Mouse (Mus musculus) embryonic facial prominence, embryonic 11.5 days (tissue): ENCODE results near the gene Etv6. TPM values are rescaled to one million over a fixed set of nuclear protein-coding genes. Genes with fewer than 3 reads are reported as not detected.

ENCODE experiments used
- ATAC-seq: fragments of 200-750 bp; cut with Nextera tagmentation; replicated peaks from 2 replicates; pipeline ENCODE4 v1.8.0; 2017; ENCODE audit warnings: low read depth; ENCODE audit not compliant: insufficient number of reproducible peaks, low FRiP score, low TSS enrichment
- DNase-seq: peaks from one replicate; pipeline ENCODE4 v3.0.0-alpha.2; 2015; ENCODE audit warnings: low spot score
- H3K27ac ChIP-seq: fragments of 300-500 bp; sonication (generic); replicated peaks from 2 replicates; pipeline ENCODE4 v1.5.1; 2014; ENCODE audit warnings: mild to moderate bottlenecking, low read depth, low read length, control low read depth
- H3K27me3 ChIP-seq: fragments of 300-500 bp; sonication (generic); 2 replicates; pipeline ENCODE4 v1.6.1; 2014; ENCODE audit warnings: mild to moderate bottlenecking, low read length, moderate library complexity, mixed read lengths; ENCODE audit not compliant: control insufficient read depth, insufficient read depth
- H3K36me3 ChIP-seq: fragments of 300-500 bp; sonication (generic); replicated peaks from 2 replicates; pipeline ENCODE4 v1.6.1; 2014; ENCODE audit warnings: low read depth, mild to moderate bottlenecking, low read length, moderate library complexity, mixed read lengths; ENCODE audit not compliant: control insufficient read depth, insufficient read depth
- H3K4me1 ChIP-seq: fragments of 300-500 bp; sonication (generic); 2 replicates; pipeline ENCODE4 v1.6.1; 2014; ENCODE audit warnings: low read length, mixed read lengths; ENCODE audit not compliant: control insufficient read depth, insufficient read depth
- H3K4me2 ChIP-seq: fragments of 300-500 bp; sonication (generic); 2 replicates; pipeline ENCODE4 v1.6.1; 2014; ENCODE audit warnings: low read depth, mild to moderate bottlenecking, control low read depth, low read length, moderate library complexity
- H3K4me3 ChIP-seq: fragments of 300-500 bp; sonication (generic); 2 replicates; pipeline ENCODE4 v1.5.1; 2014; ENCODE audit warnings: low read depth, low read length, control low read depth
- H3K9ac ChIP-seq: fragments of 300-500 bp; sonication (generic); replicated peaks from 2 replicates; pipeline ENCODE4 v1.6.1; 2014; ENCODE audit warnings: mild to moderate bottlenecking, control low read depth, low read length
- H3K9me3 ChIP-seq: fragments of 300-500 bp; sonication (generic); replicated peaks from 2 replicates; pipeline ENCODE4 v1.6.1; 2016; ENCODE audit warnings: mild to moderate bottlenecking, low read length, inconsistent platforms, mixed read lengths; ENCODE audit not compliant: control insufficient read depth
- WGBS: fragments of 180-500 bp; shearing (Covaris S2); extraction: QIAGEN DNeasy Blood & Tissue Kit; methylation state at CpG from one replicate; pipeline ENCODE4 v1.1.7; 2014; 5-methylcytosine and 5-hydroxymethylcytosine counted together
- polyA plus RNA-seq: library from polyadenylated mRNA; unstranded; fragments of >200 nt; fragmentation: Nextera tagmentation; extraction: Ambion mirVana; gene quantifications from 2 replicates; pipeline ENCODE4 v1.2.1, GENCODE M21; 2014

The Etv6 gene
- polyA plus RNA-seq, 1 experiment from 2014 or later = 15.7 TPM

DNA sequence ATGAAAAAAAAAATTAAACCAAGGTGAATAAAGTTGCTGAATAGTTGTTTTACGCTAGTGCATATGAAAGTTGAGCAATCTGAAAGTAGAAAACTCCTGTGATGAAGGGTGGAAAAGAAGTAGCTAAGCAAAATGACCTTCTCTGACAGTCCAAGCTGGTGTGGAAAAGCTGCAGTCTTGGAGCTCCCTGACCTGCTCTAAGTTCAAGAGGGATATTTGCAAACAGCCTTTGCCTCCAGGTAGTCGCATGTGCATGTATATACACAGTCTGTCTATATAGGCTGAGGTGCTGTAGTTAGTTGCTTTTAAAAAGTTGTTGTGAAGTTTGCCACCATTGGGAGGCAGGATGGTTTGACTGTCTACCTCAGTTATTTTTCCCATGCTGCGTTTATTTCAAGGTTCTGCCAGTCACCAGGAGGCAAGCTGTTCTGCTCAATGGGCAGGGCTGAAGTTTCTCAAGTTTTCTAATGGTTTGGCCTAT lies 1.5 kb downstream of the Etv6 start:
- H3K9ac ChIP-seq = peak overlapping the region; percentile 85; the same call in 1 of the 2 replicates
- H3K4me1 ChIP-seq = peaks cover 6% of the 10 kb centered on the region
- H3K4me2 ChIP-seq = peak overlapping the region; percentile 69
- H3K27me3 ChIP-seq = no peaks in the 10 kb centered on the region
- H3K9me3 ChIP-seq = no peaks in the 10 kb centered on the region
- H3K4me3 ChIP-seq = peak overlapping the region; percentile 52
- no peaks in the 10 kb centered on the region for H3K36me3 ChIP-seq
- WGBS = 15% methylated on average over 3 of the region's 3 CpGs
- H3K27ac ChIP-seq = no peak overlapping the region
- ATAC-seq (no peak), DNase-seq (no peak)

DNA sequence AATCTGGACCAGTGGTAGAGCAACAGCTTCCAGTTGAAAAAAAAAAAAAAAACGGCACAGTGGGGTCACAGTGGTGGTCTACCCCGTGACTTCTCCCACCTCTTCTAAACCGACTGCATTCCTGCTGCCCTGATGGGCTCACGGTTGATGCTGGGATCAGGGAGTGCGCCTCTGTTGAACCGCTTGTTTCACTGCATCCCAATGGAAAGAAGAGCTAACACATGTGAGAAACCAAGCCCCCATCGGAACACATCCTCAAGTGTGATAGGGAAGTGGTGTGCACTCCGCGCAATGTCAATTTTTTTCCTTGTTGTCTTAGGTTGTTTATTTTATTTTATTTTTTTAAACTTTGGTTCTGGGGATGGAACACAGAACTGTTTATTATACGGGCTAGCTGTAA lies 2.5 kb downstream of the Etv6 start:
- Histone ChIP-seq H3K4me2 (no peak overlapping the region), H3K9me3 (no peaks in the 10 kb centered on the region), H3K4me3 (peak overlapping the region; percentile 52; the same call in 1 of the 2 replicates), H3K27me3 (no peaks in the 10 kb centered on the region), H3K36me3 (no peaks in the 10 kb centered on the region), H3K9ac (no peak overlapping the region), H3K27ac (no peak overlapping the region), H3K4me1 (peaks cover 6% of the 10 kb centered on the region)
- no peak for ATAC-seq
- peak; percentile 41 for DNase-seq
- 24% methylated on average over 10 of the region's 10 CpGs for WGBS

DNA sequence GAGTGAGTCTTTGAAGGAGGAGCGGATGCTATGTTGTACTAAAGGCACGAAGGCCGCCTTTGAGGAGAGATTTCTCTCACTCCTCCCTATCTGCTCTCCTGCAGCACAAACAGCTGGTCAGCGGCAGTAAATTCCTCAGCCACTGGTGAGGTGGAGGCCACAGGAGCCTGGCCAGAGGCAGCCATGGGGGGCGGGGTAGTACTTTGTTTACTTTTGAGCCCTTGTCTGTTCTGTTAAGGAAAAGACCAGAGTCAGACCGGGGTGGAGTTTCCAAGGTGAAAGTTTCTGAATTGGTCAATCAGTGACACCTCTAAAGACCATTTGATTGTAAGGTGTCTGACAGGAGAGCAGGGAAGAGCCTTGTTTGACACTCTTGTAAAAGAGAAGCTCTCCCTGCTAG lies 3.4 kb downstream of the Etv6 start:
- H3K36me3 ChIP-seq = no peaks in the 10 kb centered on the region
- H3K27ac ChIP-seq = no peak overlapping the region
- 14% methylated on average over 6 of the region's 6 CpGs for WGBS
- 0 out of 2 replicates have a peak overlapping the region, but pooled peaks have one; percentile 13 for H3K4me2 ChIP-seq
- H3K4me1 ChIP-seq = peaks cover 6% of the 10 kb centered on the region
- H3K27me3 ChIP-seq = no peaks in the 10 kb centered on the region
- no peak overlapping the region for H3K4me3 ChIP-seq
- DNase-seq (no peak), ATAC-seq (no peak)
- no peaks in the 10 kb centered on the region for H3K9me3 ChIP-seq
- H3K9ac ChIP-seq = no peak overlapping the region

DNA sequence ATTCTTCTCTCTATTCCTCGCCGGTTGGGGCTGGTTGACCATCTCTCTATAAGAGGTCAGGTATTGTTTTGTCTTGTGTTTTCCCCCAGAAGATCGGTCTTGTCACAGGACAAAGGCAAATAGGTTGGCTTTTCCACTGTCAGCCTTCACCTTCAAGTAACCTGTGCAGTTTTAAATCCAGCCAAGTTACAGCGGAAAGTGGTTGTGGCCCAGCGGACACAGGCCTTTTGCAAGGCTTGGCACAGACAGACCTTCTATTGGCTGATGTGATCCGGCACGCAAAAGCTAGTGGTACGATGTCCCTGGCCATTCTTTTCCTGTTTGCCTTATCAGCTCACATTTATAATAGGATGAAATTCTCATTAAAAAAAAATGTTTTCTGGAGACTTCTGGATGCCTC lies 3.9 kb downstream of the Etv6 start:
- DNase-seq (no peak), ATAC-seq (no peak)
- Histone ChIP-seq H3K4me1 (peaks cover 6% of the 10 kb centered on the region), H3K27me3 (no peaks in the 10 kb centered on the region), H3K36me3 (no peaks in the 10 kb centered on the region), H3K4me3 (no peak overlapping the region), H3K27ac (no peak overlapping the region), H3K9me3 (no peaks in the 10 kb centered on the region), H3K9ac (no peak overlapping the region), H3K4me2 (no peak overlapping the region)
- WGBS = 77% methylated on average over 8 of the region's 8 CpGs

DNA sequence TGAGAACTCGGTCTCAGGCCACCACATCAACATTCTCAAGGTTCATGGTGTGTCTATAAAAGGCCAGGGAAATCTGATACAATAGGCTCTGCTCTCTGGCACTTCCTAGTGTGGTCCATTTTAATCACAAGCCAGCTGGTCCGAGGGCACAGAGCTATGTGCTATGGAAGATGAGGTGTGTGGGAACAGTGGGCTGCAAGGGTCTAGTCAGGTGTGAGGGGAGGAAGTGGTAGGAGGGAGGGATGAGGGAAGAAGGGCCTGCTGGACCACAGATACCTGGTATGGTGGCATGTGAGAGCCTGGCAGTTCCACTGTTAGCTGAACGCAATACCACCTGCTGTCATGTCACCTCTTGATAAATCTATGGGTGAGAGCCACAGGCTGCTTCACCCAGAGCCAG lies 4.8 kb downstream of the Etv6 start:
- no peak for DNase-seq
- Histone ChIP-seq H3K9me3 (no peaks in the 10 kb centered on the region), H3K4me1 (peaks cover 6% of the 10 kb centered on the region), H3K27me3 (no peaks in the 10 kb centered on the region), H3K36me3 (no peaks in the 10 kb centered on the region), H3K9ac (no peak overlapping the region), H3K4me3 (no peak overlapping the region), H3K27ac (no peak overlapping the region), H3K4me2 (no peak overlapping the region)
- ATAC-seq = no peak
- WGBS = 68% methylated on average over 3 of the region's 3 CpGs

DNA sequence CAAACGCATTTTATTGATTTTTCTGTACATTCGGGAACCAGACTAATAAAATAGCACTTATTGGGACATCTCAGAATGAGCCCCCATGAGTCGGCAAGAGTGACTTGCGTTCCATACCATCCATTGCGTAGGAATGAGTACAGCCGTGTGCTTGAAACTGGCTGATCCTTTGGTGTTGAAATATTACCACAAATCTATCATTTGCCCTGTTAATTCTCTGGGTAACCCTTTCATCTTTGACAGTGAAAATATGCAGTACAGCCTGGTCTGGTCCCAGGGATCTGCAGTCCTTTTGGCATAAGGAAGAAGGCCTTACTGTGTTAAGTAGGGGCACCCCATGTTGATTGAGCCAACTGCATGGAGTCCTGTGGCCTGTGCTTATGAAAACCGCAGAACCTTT lies 5.8 kb downstream of the Etv6 start:
- ATAC-seq = no peak
- no peaks in the 10 kb centered on the region for H3K27me3 ChIP-seq
- no peak overlapping the region for H3K9ac ChIP-seq
- no peaks in the 10 kb centered on the region for H3K9me3 ChIP-seq
- H3K4me3 ChIP-seq = no peak overlapping the region
- H3K27ac ChIP-seq = no peak overlapping the region
- WGBS = 85% methylated on average over 7 of the region's 7 CpGs
- H3K4me1 ChIP-seq = peaks cover 6% of the 10 kb centered on the region
- no peaks in the 10 kb centered on the region for H3K36me3 ChIP-seq
- H3K4me2 ChIP-seq = no peak overlapping the region
- DNase-seq = no peak

DNA sequence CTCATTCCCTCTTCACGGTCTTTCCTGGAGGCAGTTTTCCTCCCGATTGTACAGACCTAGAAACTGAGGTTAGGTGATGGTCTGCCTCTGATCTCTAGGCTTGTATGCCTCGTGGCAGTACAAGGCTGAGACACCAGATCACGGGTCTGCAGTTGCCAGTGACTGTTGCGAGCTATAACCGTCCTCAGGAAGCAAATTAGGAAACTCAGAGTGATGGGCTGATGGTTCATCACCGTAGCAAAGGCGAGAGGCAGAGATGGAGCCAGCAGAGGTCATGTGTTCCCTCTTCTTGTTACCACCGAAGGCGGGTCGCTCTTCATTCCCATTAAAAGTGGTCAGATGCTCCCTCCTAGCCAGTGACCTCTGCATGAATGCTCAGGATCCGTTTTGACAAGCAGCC lies 6.4 kb downstream of the Etv6 start:
- no peaks in the 10 kb centered on the region for H3K36me3 ChIP-seq
- H3K27ac ChIP-seq = no peak overlapping the region
- no peak overlapping the region for H3K9ac ChIP-seq
- ATAC-seq (no peak; the same call in 1 of the 2 replicates), DNase-seq (no peak)
- WGBS = 44% methylated on average over 12 of the region's 12 CpGs
- H3K27me3 ChIP-seq = no peaks in the 10 kb centered on the region
- H3K4me2 ChIP-seq = no peak overlapping the region
- peaks cover 6% of the 10 kb centered on the region for H3K4me1 ChIP-seq
- no peak overlapping the region for H3K4me3 ChIP-seq
- H3K9me3 ChIP-seq = no peaks in the 10 kb centered on the region

DNA sequence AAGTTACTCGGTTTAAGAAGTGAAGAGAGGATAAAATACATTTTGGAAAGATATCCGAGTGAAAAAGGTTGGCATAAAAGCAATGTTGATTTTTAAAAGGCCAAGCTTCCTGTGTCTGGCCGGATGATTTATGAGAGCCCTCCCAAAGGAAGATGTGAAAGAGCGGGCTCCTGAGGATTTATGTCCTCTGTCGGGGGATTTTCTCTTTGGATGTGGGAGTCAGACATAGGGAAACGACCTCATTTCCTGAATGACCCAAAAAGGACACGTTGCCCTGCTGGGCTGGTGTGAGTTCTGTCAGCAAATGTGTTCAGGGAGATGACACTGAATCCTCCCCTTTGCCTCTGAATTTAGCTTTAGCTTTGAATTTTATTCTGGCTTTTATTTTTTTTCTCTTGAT lies 8.0 kb downstream of the Etv6 start:
- no peaks in the 10 kb centered on the region for H3K9me3 ChIP-seq
- 48% methylated on average over 7 of the region's 7 CpGs for WGBS
- no peak overlapping the region for H3K27ac ChIP-seq
- ATAC-seq = no peak
- H3K4me2 ChIP-seq = no peak overlapping the region
- no peak overlapping the region for H3K4me3 ChIP-seq
- 0 out of 2 replicates have a peak, but pooled peaks cover 2% of the 10 kb centered on the region for H3K4me1 ChIP-seq
- no peaks in the 10 kb centered on the region for H3K36me3 ChIP-seq
- DNase-seq = no peak
- H3K27me3 ChIP-seq = no peaks in the 10 kb centered on the region
- no peak overlapping the region for H3K9ac ChIP-seq
